Mouse (Mus musculus): ENCODE measurements at regions not wholly inside any gene's neighbourhood (a gene's known extent, or its start where the extent isn't known, plus 50 kb on each side); places are given as distances from the start of the nearest gene placed in this dataset.

- no peak for DNase-seq
Observed at GRCm38 (mm10) chr11:27833736-27834135, 505.9 kb downstream of the Gm6685 start.

GRCm38 (mm10) chr11:27799826-27800620, 539.6 kb downstream of the Gm6685 start:
- DNase-seq = no peak

- DNase-seq = no peak
Observed at GRCm38 (mm10) chr11:27753913-27754218, 585.8 kb downstream of the Gm6685 start.

- peak; percentile 18 to 66 for DNase-seq
Observed at GRCm38 (mm10) chr11:27753212-27753912, 586.3 kb downstream of the Gm6685 start.

GRCm38 (mm10) chr11:27726109-27726508, 613.6 kb downstream of the Gm6685 start:
- no peak for DNase-seq

GRCm38 (mm10) chr11:27721346-27721745, 618.3 kb downstream of the Gm6685 start:
- DNase-seq = no peak

GRCm38 (mm10) chr11:27672436-27672835, 667.2 kb downstream of the Gm6685 start:
- DNase-seq = no peak
